Mouse (Mus musculus) embryonic facial prominence, embryonic 10.5 days (tissue): ENCODE measurements around the gene Gm49318. TPM values are rescaled to one million over a fixed set of nuclear protein-coding genes. Genes with fewer than 3 reads are reported as not detected.

Experiments used
- DNase-seq: peaks from one replicate; pipeline ENCODE4 v3.0.0-alpha.2; 2017; ENCODE audit warnings: low spot score
- H3K27ac ChIP-seq: fragments of 300-500 bp; sonication (generic); replicated peaks from 2 replicates; pipeline ENCODE4 v1.5.1; 2016; ENCODE audit warnings: mild to moderate bottlenecking
- H3K27me3 ChIP-seq: fragments of 300-500 bp; sonication (generic); replicated peaks from 2 replicates; pipeline ENCODE4 v1.6.1; 2016; ENCODE audit warnings: low read depth, mild to moderate bottlenecking; ENCODE audit not compliant: poor library complexity, severe bottlenecking
- H3K36me3 ChIP-seq: fragments of 300-500 bp; sonication (generic); replicated peaks from 2 replicates; pipeline ENCODE4 v1.6.1; 2016; ENCODE audit warnings: mild to moderate bottlenecking, moderate library complexity
- H3K4me1 ChIP-seq: fragments of 300-500 bp; sonication (generic); 2 replicates; pipeline ENCODE4 v1.6.1; 2016
- H3K4me3 ChIP-seq: fragments of 300-500 bp; sonication (generic); 2 replicates; pipeline ENCODE4 v1.5.1; 2016; ENCODE audit warnings: mild to moderate bottlenecking, moderate library complexity
- H3K9me3 ChIP-seq: fragments of 300-500 bp; sonication (generic); 2 replicates; pipeline ENCODE4 v1.6.1; 2016; ENCODE audit warnings: mild to moderate bottlenecking
- WGBS: fragments of 180-500 bp; shearing (Covaris S2); methylation state at CpG from one replicate; pipeline ENCODE4 v1.1.7; 2016; 5-methylcytosine and 5-hydroxymethylcytosine counted together
- polyA plus RNA-seq: library from polyadenylated mRNA; unstranded; fragments of >200 nt; fragmentation: Nextera tagmentation; extraction: Ambion mirVana; gene quantifications from 2 replicates; pipeline ENCODE4 v1.2.1, GENCODE M21; 2016

Gene Gm49318
- polyA plus RNA-seq, 1 experiment from 2014 or later: not detected

- no peaks in the 10 kb centered on the region for H3K27me3 ChIP-seq
- H3K27ac ChIP-seq: no peak overlapping the region
- WGBS: 96% methylated on average over 11 of the region's 11 CpGs
- H3K4me1 ChIP-seq: peaks cover 10% of the 10 kb centered on the region
- H3K36me3 ChIP-seq: peaks cover 89% of the 10 kb centered on the region
- H3K4me3 ChIP-seq: no peak overlapping the region
- no peak for DNase-seq
- H3K9me3 ChIP-seq: no peaks in the 10 kb centered on the region
Measured at GRCm38 (mm10) chr9:22065642-22066041, 5.4 kb downstream of the Gm49318 start.

GRCm38 (mm10) chr9:22064341-22064740 lies 6.7 kb downstream of the Gm49318 start:
- no peak overlapping the region for H3K4me3 ChIP-seq
- no peak for DNase-seq
- WGBS: 89% methylated on average over 3 of the region's 3 CpGs
- H3K27ac ChIP-seq: no peak overlapping the region
- H3K27me3 ChIP-seq: no peaks in the 10 kb centered on the region
- peaks cover 91% of the 10 kb centered on the region for H3K36me3 ChIP-seq
- H3K4me1 ChIP-seq: no peaks in the 10 kb centered on the region
- H3K9me3 ChIP-seq: no peaks in the 10 kb centered on the region

GRCm38 (mm10) chr9:22061339-22061738 lies 9.7 kb downstream of the Gm49318 start:
- H3K36me3 ChIP-seq: peaks cover 92% of the 10 kb centered on the region
- no peaks in the 10 kb centered on the region for H3K9me3 ChIP-seq
- no peak overlapping the region for H3K27ac ChIP-seq
- H3K4me1 ChIP-seq: no peaks in the 10 kb centered on the region
- no peak for DNase-seq
- 80% methylated on average over 2 of the region's 2 CpGs for WGBS
- no peak overlapping the region for H3K4me3 ChIP-seq
- H3K27me3 ChIP-seq: peaks cover 2% of the 10 kb centered on the region; the same call in 1 of the 2 replicates

GRCm38 (mm10) chr9:22058011-22058424 lies 13.0 kb downstream of the Gm49318 start:
- Histone ChIP-seq H3K27me3 (peaks cover 34% of the 10 kb centered on the region), H3K9me3 (no peaks in the 10 kb centered on the region), H3K4me1 (peaks cover 15% of the 10 kb centered on the region), H3K36me3 (peaks cover 58% of the 10 kb centered on the region), H3K4me3 (no peak overlapping the region), H3K27ac (no peak overlapping the region)
- 89% methylated on average over 9 of the region's 9 CpGs for WGBS
- DNase-seq: no peak

GRCm38 (mm10) chr9:22057031-22057517 lies 14.0 kb downstream of the Gm49318 start:
- Histone ChIP-seq H3K27ac (no peak overlapping the region), H3K9me3 (no peaks in the 10 kb centered on the region), H3K36me3 (peaks cover 49% of the 10 kb centered on the region), H3K27me3 (peaks cover 43% of the 10 kb centered on the region), H3K4me1 (peaks cover 15% of the 10 kb centered on the region), H3K4me3 (no peak overlapping the region)
- DNase-seq: no peak
- WGBS: 90% methylated on average over 9 of the region's 9 CpGs

- no peak overlapping the region for H3K4me3 ChIP-seq
- WGBS: 79% methylated on average over 9 of the region's 9 CpGs
- peaks cover 42% of the 10 kb centered on the region for H3K36me3 ChIP-seq
- H3K27ac ChIP-seq: no peak overlapping the region
- DNase-seq: no peak
- peaks cover 21% of the 10 kb centered on the region for H3K4me1 ChIP-seq
- peaks cover 50% of the 10 kb centered on the region for H3K27me3 ChIP-seq
- H3K9me3 ChIP-seq: no peaks in the 10 kb centered on the region
Measured at GRCm38 (mm10) chr9:22056303-22056910, 14.7 kb downstream of the Gm49318 start.

- H3K4me3 ChIP-seq: no peak overlapping the region
- H3K27ac ChIP-seq: no peak overlapping the region
- 36% methylated on average over 29 of the region's 29 CpGs for WGBS
- DNase-seq: peak; percentile 14
- H3K27me3 ChIP-seq: peaks cover 57% of the 10 kb centered on the region
- peaks cover 35% of the 10 kb centered on the region for H3K36me3 ChIP-seq
- H3K4me1 ChIP-seq: peaks cover 28% of the 10 kb centered on the region
- no peaks in the 10 kb centered on the region for H3K9me3 ChIP-seq
Measured at GRCm38 (mm10) chr9:22055713-22056112, 15.3 kb downstream of the Gm49318 start.

- Histone ChIP-seq H3K36me3 (peaks cover 28% of the 10 kb centered on the region), H3K4me3 (peak overlapping the region; percentile 41), H3K9me3 (no peaks in the 10 kb centered on the region), H3K27me3 (peaks cover 68% of the 10 kb centered on the region), H3K27ac (no peak overlapping the region), H3K4me1 (peaks cover 40% of the 10 kb centered on the region)
- peak; percentile 80 for DNase-seq
- WGBS: 2% methylated on average over 32 of the region's 32 CpGs
Measured at GRCm38 (mm10) chr9:22054411-22055076, 16.5 kb downstream of the Gm49318 start.

- Histone ChIP-seq H3K4me3 (no peak overlapping the region), H3K9me3 (no peaks in the 10 kb centered on the region), H3K27ac (no peak overlapping the region), H3K27me3 (peaks cover 77% of the 10 kb centered on the region), H3K4me1 (peaks cover 45% of the 10 kb centered on the region), H3K36me3 (peaks cover 19% of the 10 kb centered on the region)
- peak; percentile 68 for DNase-seq
- WGBS: 42% methylated on average over 7 of the region's 7 CpGs
Measured at GRCm38 (mm10) chr9:22053657-22054056, 17.4 kb downstream of the Gm49318 start.

GRCm38 (mm10) chr9:22051958-22052254 lies 19.2 kb downstream of the Gm49318 start, which contains the start of gene Elavl3:
TSS of gene Elavl3 (minus strand) at chr9:22052023.
- DNase-seq: peak; percentile 73
- Histone ChIP-seq H3K27ac (peak within 1 kb of the TSS; percentile 80), H3K4me1 (peaks cover 54% of the 10 kb centered on the region), H3K27me3 (peaks cover 85% of the 10 kb centered on the region), H3K9me3 (no peaks in the 10 kb centered on the region), H3K4me3 (peak within 1 kb of the TSS; percentile 65), H3K36me3 (peaks cover 1% of the 10 kb centered on the region; the same call in 1 of the 2 replicates)
- WGBS: 2% methylated on average over 18 of the region's 28 CpGs

GRCm38 (mm10) chr9:22051161-22051957 lies 19.7 kb downstream of the Gm49318 start:
- DNase-seq: peak; percentile 44
- Histone ChIP-seq H3K36me3 (no peaks in the 10 kb centered on the region), H3K4me3 (peak overlapping the region; percentile 65), H3K9me3 (no peaks in the 10 kb centered on the region), H3K27ac (peak overlapping the region; percentile 80), H3K4me1 (peaks cover 54% of the 10 kb centered on the region), H3K27me3 (peaks cover 83% of the 10 kb centered on the region)
- WGBS: under 1% methylated on average over 62 of the region's 67 CpGs

GRCm38 (mm10) chr9:22050351-22050889 lies 20.6 kb downstream of the Gm49318 start:
- Histone ChIP-seq H3K4me3 (peak overlapping the region; percentile 65), H3K36me3 (no peaks in the 10 kb centered on the region), H3K4me1 (peaks cover 50% of the 10 kb centered on the region), H3K9me3 (no peaks in the 10 kb centered on the region), H3K27ac (peak overlapping the region; percentile 80), H3K27me3 (peaks cover 73% of the 10 kb centered on the region)
- WGBS: under 1% methylated on average over 43 of the region's 43 CpGs
- peak; percentile 86 for DNase-seq
